Mouse (Mus musculus) adrenal gland (tissue): Measurements from ENCODE around the gene Cdc42ep4.

ENCODE experiments used
- intact Hi-C: fragments of 180-260 bp; cut with DNase I; formaldehyde crosslinking; loops from one replicate; pipeline ENCODE4 v1.15.1; 2025

The Cdc42ep4 gene

DNA sequence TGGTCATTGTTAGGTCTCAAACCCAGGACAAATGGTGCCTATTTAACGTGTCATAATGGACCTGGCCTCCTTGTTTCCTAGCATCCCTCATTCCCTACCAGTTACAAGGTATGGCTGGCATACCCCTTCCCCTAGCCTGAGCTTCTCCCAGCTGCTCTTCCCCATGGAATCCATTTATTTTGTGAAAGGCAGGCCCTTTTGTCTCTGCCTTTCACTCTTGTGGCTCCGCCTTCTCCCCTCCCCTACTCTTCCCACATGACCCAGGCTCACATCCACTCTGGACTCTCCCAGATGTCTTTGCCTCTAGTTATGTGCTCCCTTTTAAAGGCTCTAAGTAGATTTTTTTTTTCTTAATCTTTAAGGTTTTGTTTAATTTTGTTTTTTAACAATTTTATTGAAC, 64.7 kb downstream of the Cdc42ep4 start:
- intact Hi-C loops: no loop called here

- intact Hi-C loops: loop anchor here (5.0 kb wide), 1 partner anchor 38 kb away; the partner anchor contains the start of gene Cog1
These were observed 66.8 kb downstream of the Cdc42ep4 start for GRCm38 (mm10) chr11:113684707-113685426.

DNA sequence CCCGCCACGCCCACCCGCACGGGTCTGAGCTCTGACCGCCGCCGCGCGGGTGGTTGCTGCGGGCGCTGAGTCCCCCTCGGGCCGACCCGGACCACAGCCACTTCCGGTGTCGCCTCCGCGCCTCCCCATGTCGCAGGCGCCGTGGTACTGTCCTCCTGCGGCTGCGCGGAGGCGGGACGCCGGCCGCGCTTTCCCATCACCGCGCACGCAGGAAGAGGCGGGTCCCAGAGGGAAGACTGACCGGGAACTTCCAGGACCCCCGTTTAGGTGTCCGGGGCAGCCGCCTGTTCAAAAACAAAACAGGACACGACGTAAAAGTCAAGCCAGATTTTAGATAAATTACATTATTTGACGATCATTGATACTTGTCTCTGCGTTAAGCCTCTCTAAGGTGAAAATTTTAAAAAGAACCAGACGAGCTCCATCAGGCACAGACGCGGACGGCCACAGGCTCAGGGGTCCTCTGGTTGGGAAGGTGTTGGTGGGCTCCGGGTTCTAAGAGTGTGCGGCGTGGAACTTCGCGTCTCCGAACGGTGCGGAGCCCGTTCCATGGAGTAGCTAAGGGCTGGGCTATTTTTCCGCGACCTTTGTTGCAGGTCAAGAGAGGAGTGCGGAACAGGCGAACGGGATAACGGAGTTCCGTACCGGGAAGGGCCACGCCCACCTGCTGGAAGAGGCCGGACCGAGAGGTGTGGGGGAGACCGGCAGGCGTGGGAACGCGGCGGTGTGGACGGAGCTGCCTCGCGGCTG, 67.5 kb downstream of the Cdc42ep4 start, which contains the start of the genes Fam104a and D11Wsu47e:
TSS of gene Fam104a (minus strand) at position 199 of the 750 bp plus-strand sequence.
TSS of gene D11Wsu47e (plus strand) at position 456 of the 750 bp plus-strand sequence.
- intact Hi-C loops: loop anchor here (5.0 kb wide), 1 partner anchor 37 kb away; the partner anchor contains the start of gene Cog1

GRCm38 (mm10) chr11:113683627-113683956, 68.1 kb downstream of the Cdc42ep4 start:
- intact Hi-C loops: loop anchor here (5.0 kb wide), 1 partner anchor 36 kb away; the partner anchor contains the start of gene Cog1

DNA sequence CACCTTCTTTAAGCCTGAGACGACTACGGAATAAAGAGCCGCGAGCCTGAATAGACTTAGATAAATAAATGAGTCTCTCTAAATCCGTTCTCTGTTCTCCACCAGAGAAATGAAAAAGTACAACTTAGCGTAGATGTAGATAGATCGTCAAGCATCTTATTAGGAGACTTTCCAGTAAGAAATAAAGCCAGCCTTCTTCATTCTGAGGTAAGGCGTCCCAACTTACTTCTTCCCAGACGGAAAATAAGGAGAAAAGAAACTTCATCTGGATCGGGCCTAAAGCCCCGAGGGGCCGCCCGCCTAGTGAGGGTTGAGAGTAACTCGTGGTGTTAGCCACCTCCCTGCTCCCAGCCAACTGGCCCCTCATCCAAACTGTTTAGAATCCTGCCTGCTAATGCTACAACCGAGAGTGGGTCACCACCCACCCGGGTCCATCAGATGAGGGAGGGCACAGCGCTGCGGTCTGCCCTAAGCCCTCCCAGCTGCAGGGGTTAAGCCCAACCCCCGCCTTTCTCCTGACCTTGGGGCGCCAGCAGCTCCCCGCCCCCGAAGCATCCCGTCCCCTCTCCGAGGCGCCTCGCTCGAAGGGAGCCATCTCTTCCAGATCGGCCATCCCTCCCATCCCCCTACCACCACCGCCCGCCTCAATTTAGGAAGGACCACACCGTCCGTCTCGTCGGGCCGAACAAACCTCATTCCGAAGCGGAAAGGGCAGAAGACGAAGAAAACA, 68.6 kb downstream of the Cdc42ep4 start:
- intact Hi-C loops: loop anchor here (5.0 kb wide), 1 partner anchor 36 kb away; the partner anchor contains the start of gene Cog1

- intact Hi-C loops: loop anchor here (5.0 kb wide), 1 partner anchor 35 kb away; the partner anchor contains the start of gene Cog1
These were observed 69.7 kb downstream of the Cdc42ep4 start for GRCm38 (mm10) chr11:113681979-113682378.

GRCm38 (mm10) chr11:113680954-113681353, 70.7 kb downstream of the Cdc42ep4 start:
- intact Hi-C loops: loop anchor here (5.0 kb wide), 1 partner anchor 34 kb away; the partner anchor contains the start of gene Cog1

DNA sequence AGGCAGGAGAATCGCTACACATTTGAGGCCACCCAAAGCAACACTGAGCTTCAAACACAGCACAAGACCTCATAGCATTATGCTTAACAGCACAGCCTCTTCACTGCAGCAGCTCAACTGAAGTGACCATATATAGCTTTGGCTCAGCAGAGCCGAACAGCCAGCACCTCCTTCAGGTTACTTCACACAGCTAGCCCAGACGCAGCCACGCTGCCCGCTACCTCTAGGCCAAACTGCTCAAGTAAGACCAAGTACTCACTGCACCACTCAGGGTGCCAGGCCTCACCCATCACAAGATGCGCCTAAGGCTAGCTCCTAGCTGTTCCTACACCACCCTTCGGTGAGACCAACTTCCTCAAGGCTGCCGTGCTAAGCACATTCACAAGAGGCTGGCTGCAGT, 73.3 kb downstream of the Cdc42ep4 start:
- intact Hi-C loops: no loop called here

- intact Hi-C loops: no loop called here
These were observed 74.3 kb downstream of the Cdc42ep4 start for GRCm38 (mm10) chr11:113677378-113677777.
